Mouse (Mus musculus) ES-Bruce4 (cell line): Measurements from ENCODE around the gene Tmem178. TPM values are rescaled to one million over a fixed set of nuclear protein-coding genes. Genes with fewer than 3 reads are reported as not detected.

ENCODE experiments used
- H3K27ac ChIP-seq: 2 replicates; pipeline ENCODE4 v1.5.1; 2012; ENCODE audit warnings: low read length, inconsistent platforms; ENCODE audit not compliant: insufficient read depth
- H3K27me3 ChIP-seq: 2 replicates; pipeline ENCODE4 v1.6.1; 2012; ENCODE audit warnings: mild to moderate bottlenecking, low read length, inconsistent platforms; ENCODE audit not compliant: control insufficient read depth, poor library complexity, insufficient read depth, severe bottlenecking
- H3K36me3 ChIP-seq: 2 replicates; pipeline ENCODE4 v1.6.1; 2012; ENCODE audit warnings: inconsistent platforms, mild to moderate bottlenecking, low read length, moderate library complexity; ENCODE audit not compliant: control insufficient read depth, poor library complexity, insufficient read depth, severe bottlenecking
- H3K4me1 ChIP-seq: one replicate; pipeline ENCODE4 v1.8.1; 2011; ENCODE audit warnings: low read length; ENCODE audit not compliant: control insufficient read depth, insufficient read depth
- H3K4me3 ChIP-seq: 2 replicates; pipeline ENCODE4 v1.5.1; 2011; ENCODE audit warnings: low read depth, mild to moderate bottlenecking, low read length
- H3K9ac ChIP-seq: 2 replicates; pipeline ENCODE4 v1.6.1; 2012; ENCODE audit warnings: low read depth, mild to moderate bottlenecking, inconsistent platforms; ENCODE audit not compliant: poor library complexity, severe bottlenecking
- H3K9me3 ChIP-seq: replicated peaks from 2 replicates; pipeline ENCODE4 v1.6.1; 2012; ENCODE audit warnings: mild to moderate bottlenecking, low read length, inconsistent platforms; ENCODE audit not compliant: control insufficient read depth, poor library complexity, insufficient read depth, severe bottlenecking
- CTCF ChIP-seq: IDR thresholded peaks from one replicate; pipeline ENCODE4 v1.8.1; 2011; ENCODE audit warnings: low read depth, low read length
- EP300 ChIP-seq: IDR thresholded peaks from 2 replicates; pipeline ENCODE4 v1.6.1; 2011; ENCODE audit warnings: low read depth, low read length; ENCODE audit not compliant: insufficient read depth
- POLR2A ChIP-seq: IDR thresholded peaks from one replicate; pipeline ENCODE4 v1.8.1; 2011; ENCODE audit warnings: low read length; ENCODE audit not compliant: insufficient read depth
- polyA plus RNA-seq: library from polyadenylated mRNA; stranded (reverse); fragments of >200 nt; gene quantifications from 2 replicates; pipeline ENCODE4 v1.2.4, GENCODE M21; 2011; ENCODE audit warnings: low read depth; ENCODE audit not compliant: missing spikeins, insufficient read depth, insufficient read length

Tmem178 gene
- polyA plus RNA-seq, 1 experiment, result not detected

- H3K27ac ChIP-seq, result no peak overlapping the region
- H3K9me3 ChIP-seq, result no peaks in the 10 kb centered on the region
- TF ChIP-seq CTCF (no peak), EP300 (no peak), POLR2A (no peak)
- H3K27me3 ChIP-seq, result no peaks in the 10 kb centered on the region; the same call in 1 of the 2 replicates
- no peaks in the 10 kb centered on the region for H3K4me1 ChIP-seq
- H3K9ac ChIP-seq, result no peak overlapping the region
- H3K36me3 ChIP-seq, result peaks cover 5% of the 10 kb centered on the region
- no peak overlapping the region for H3K4me3 ChIP-seq
Measured at GRCm38 (mm10) chr17:81032957-81033356, 88.5 kb downstream of the Tmem178 start.

- Histone ChIP-seq H3K4me3 (no peak overlapping the region), H3K9ac (no peak overlapping the region), H3K9me3 (no peaks in the 10 kb centered on the region), H3K27me3 (no peaks in the 10 kb centered on the region; the same call in 1 of the 2 replicates), H3K4me1 (no peaks in the 10 kb centered on the region), H3K27ac (no peak overlapping the region), H3K36me3 (peaks cover 12% of the 10 kb centered on the region)
- TF ChIP-seq POLR2A, result no peak
Measured at GRCm38 (mm10) chr17:81035354-81035753, 90.9 kb downstream of the Tmem178 start.

DNA sequence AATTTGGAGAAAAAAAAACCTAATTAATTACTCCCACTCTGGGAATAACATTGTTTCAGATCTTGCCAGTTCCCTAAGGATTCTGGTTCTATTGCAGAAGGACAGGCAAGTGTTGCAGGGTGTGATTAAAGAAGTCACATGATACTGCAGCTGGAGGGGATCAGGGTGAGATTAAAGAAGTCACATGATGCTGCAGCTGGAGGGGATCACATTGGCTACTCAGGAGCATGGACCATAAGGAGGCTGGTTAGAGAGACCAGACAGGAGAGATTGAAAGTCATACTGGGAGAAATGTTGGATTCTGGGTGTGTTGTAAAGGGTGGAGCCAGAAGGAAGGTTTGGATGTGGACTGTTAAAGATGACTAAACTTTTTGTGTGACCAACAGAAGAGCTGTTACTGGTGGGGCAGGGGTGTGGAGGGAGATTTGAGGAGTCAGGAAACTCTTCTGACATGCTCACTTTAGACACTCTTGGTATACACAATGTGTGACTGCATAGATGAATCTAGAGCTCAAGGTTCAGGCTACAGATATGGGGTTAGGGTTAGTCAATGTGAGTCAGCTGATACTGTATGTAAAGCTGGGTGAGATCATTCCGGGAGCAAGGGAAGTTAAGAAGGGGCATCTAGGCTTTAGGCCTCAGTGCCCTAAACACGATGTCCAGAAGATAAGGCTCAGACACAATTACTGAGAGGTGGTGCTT lies 94.4 kb downstream of the Tmem178 start:
- Histone ChIP-seq H3K27me3 (no peaks in the 10 kb centered on the region), H3K36me3 (peaks cover 17% of the 10 kb centered on the region), H3K27ac (no peak overlapping the region)

GRCm38 (mm10) chr17:81041662-81042061 lies 97.2 kb downstream of the Tmem178 start:
- Histone ChIP-seq H3K9me3 (no peaks in the 10 kb centered on the region), H3K27ac (no peak overlapping the region), H3K4me1 (no peaks in the 10 kb centered on the region), H3K9ac (no peak overlapping the region), H3K36me3 (peaks cover 17% of the 10 kb centered on the region), H3K4me3 (no peak overlapping the region), H3K27me3 (no peaks in the 10 kb centered on the region)
- TF ChIP-seq EP300 (no peak), CTCF (no peak), POLR2A (no peak)

More for the DNA sequence above, 94.4 kb downstream of the Tmem178 start:
- Histone ChIP-seq H3K4me1 (no peaks in the 10 kb centered on the region), H3K4me3 (no peak overlapping the region), H3K9me3 (no peaks in the 10 kb centered on the region), H3K9ac (no peak overlapping the region)
- TF ChIP-seq POLR2A (no peak), CTCF (no peak), EP300 (no peak)

DNA sequence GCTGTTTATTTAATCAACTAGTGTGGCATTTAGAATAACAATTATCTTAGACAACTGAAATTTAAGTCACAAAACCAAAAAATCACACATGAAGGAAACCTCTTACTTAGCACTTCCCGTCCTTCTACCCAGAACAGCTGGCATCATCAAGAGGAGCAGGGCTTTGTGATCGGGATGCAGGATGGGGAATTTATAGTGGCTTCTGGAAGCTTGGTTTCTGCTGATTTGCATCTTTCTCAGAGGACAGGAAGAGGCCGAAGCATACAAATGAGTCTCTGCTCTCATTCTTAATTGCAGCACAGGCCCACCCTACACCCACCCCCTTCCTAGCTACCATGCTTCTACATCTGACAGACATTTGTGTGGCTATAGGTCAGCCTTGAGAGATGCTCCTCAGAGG lies 99.9 kb downstream of the Tmem178 start:
- TF ChIP-seq CTCF (no peak), POLR2A (no peak), EP300 (no peak)
- Histone ChIP-seq H3K4me1 (no peaks in the 10 kb centered on the region), H3K27me3 (no peaks in the 10 kb centered on the region), H3K36me3 (peaks cover 7% of the 10 kb centered on the region; the same call in 1 of the 2 replicates), H3K27ac (no peak overlapping the region), H3K4me3 (no peak overlapping the region), H3K9ac (no peak overlapping the region), H3K9me3 (no peaks in the 10 kb centered on the region)

DNA sequence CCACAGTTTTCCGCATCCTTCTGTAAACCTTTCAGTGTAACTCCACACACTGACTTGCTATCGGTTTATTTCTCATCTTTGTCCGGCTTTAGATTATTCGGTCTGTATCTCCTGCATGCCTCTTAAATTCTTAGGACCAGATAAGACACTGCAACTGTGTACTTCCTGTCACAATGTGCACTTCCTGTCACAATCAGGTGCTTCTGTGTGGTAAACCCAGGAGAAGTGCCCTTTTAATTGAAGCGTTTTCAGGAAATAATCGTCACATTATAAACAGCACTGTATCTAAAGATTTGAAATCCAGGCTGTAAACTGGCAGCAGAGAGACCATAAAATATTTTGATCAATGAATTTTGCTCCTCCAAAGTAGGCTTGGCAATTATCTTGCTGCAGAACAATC lies 100.7 kb downstream of the Tmem178 start:
- no peak overlapping the region for H3K27ac ChIP-seq
- H3K9ac ChIP-seq, result no peak overlapping the region
- H3K9me3 ChIP-seq, result no peaks in the 10 kb centered on the region
- H3K36me3 ChIP-seq, result peaks cover 4% of the 10 kb centered on the region; the same call in 1 of the 2 replicates
- no peak for TF ChIP-seq EP300
- TF ChIP-seq POLR2A, result no peak
- no peak for TF ChIP-seq CTCF
- no peaks in the 10 kb centered on the region for H3K4me1 ChIP-seq
- H3K4me3 ChIP-seq, result no peak overlapping the region
- H3K27me3 ChIP-seq, result no peaks in the 10 kb centered on the region
